Mouse (Mus musculus) embryonic facial prominence, embryonic 10.5 days (tissue): ENCODE measurements around the gene Gp2. TPM values are rescaled to one million over a fixed set of nuclear protein-coding genes. Genes with fewer than 3 reads are reported as not detected.

ENCODE experiments used
- DNase-seq: peaks from one replicate; pipeline ENCODE4 v3.0.0-alpha.2; 2017; ENCODE audit warnings: low spot score
- H3K27ac ChIP-seq: fragments of 300-500 bp; sonication (generic); replicated peaks from 2 replicates; pipeline ENCODE4 v1.5.1; 2016; ENCODE audit warnings: mild to moderate bottlenecking
- H3K27me3 ChIP-seq: fragments of 300-500 bp; sonication (generic); replicated peaks from 2 replicates; pipeline ENCODE4 v1.6.1; 2016; ENCODE audit warnings: low read depth, mild to moderate bottlenecking; ENCODE audit not compliant: poor library complexity, severe bottlenecking
- H3K36me3 ChIP-seq: fragments of 300-500 bp; sonication (generic); replicated peaks from 2 replicates; pipeline ENCODE4 v1.6.1; 2016; ENCODE audit warnings: mild to moderate bottlenecking, moderate library complexity
- H3K4me1 ChIP-seq: fragments of 300-500 bp; sonication (generic); 2 replicates; pipeline ENCODE4 v1.6.1; 2016
- H3K4me3 ChIP-seq: fragments of 300-500 bp; sonication (generic); 2 replicates; pipeline ENCODE4 v1.5.1; 2016; ENCODE audit warnings: mild to moderate bottlenecking, moderate library complexity
- H3K9me3 ChIP-seq: fragments of 300-500 bp; sonication (generic); 2 replicates; pipeline ENCODE4 v1.6.1; 2016; ENCODE audit warnings: mild to moderate bottlenecking
- WGBS: fragments of 180-500 bp; shearing (Covaris S2); methylation state at CpG from one replicate; pipeline ENCODE4 v1.1.7; 2016; 5-methylcytosine and 5-hydroxymethylcytosine counted together
- polyA plus RNA-seq: library from polyadenylated mRNA; unstranded; fragments of >200 nt; fragmentation: Nextera tagmentation; extraction: Ambion mirVana; gene quantifications from 2 replicates; pipeline ENCODE4 v1.2.1, GENCODE M21; 2016

Gene Gp2
- polyA plus RNA-seq, 1 experiment from 2014 or later = not detected

GRCm38 (mm10) chr7:119394050-119394732, 64.9 kb downstream of the Gp2 start:
- no peaks in the 10 kb centered on the region for H3K4me1 ChIP-seq
- H3K36me3 ChIP-seq = no peaks in the 10 kb centered on the region
- no peaks in the 10 kb centered on the region for H3K9me3 ChIP-seq
- no peak for DNase-seq
- H3K27ac ChIP-seq = no peak overlapping the region
- WGBS = 87% methylated on average over 13 of the region's 13 CpGs
- H3K4me3 ChIP-seq = no peak overlapping the region
- no peaks in the 10 kb centered on the region for H3K27me3 ChIP-seq

Other genes starting within 250 kb of the Gp2 start
- not detected in 2 replicates for gene Umod, start 20.0 kb upstream of the Gp2 start, polyA plus RNA-seq
- gene Acsm5, start 60.2 kb upstream of the Gp2 start, polyA plus RNA-seq = not detected in 2 replicates
- not detected in 2 replicates for gene Pdilt, start 64.2 kb upstream of the Gp2 start, polyA plus RNA-seq
- not detected in 2 replicates for gene Acsm2, start 95.1 kb upstream of the Gp2 start, polyA plus RNA-seq
- not detected in 2 replicates for gene Acsm1, start 147.7 kb upstream of the Gp2 start, polyA plus RNA-seq
- gene Acsm4, start 230.7 kb upstream of the Gp2 start, polyA plus RNA-seq = 0.06 and 1.1 TPM in 2 replicates